Mouse (Mus musculus): Measurements from ENCODE around the gene Cdk15.

GRCm38 (mm10) chr1:59228552-59228951, 28.2 kb upstream of the Cdk15 start:
- TF ChIP-seq POLR2A (IDR thresholded peaks at IDR 0.05; ENCODE audit: borderline replicate concordance, extremely low read depth, insufficient read depth, insufficient read length, poor library complexity, severe bottlenecking) (no peak), CTCF (IDR thresholded peaks at IDR 0.05; ENCODE audit: borderline replicate concordance, extremely low read depth, insufficient read depth, insufficient read length) (no peak)
